Mouse (Mus musculus) midbrain, postnatal 0 days (tissue): ENCODE data around the gene Mre11a. TPM values are rescaled to one million over a fixed set of nuclear protein-coding genes. Genes with fewer than 3 reads are reported as not detected.
A peak's percentile ranks its signal among the peaks of the same experiment; 100 is the strongest.
"Not testable (repeated sequence)": the region's sequence is repeated elsewhere in the genome, so short reads cannot be mapped to it uniquely, and the experiment has no call there.

Experiments
- ATAC-seq: fragments of 200-750 bp; cut with Nextera tagmentation; 2 replicates; pipeline ENCODE4 v1.8.0; 2017; ENCODE audit warnings: moderate number of reproducible peaks, mild to moderate bottlenecking, moderate TSS enrichment, moderate library complexity; ENCODE audit not compliant: low FRiP score
- DNase-seq: peaks from one replicate; pipeline ENCODE4 v3.0.0-alpha.2; 2015; ENCODE audit warnings: low spot score
- H3K27ac ChIP-seq: fragments of 300-500 bp; sonication (generic); 2 replicates; pipeline ENCODE4 v1.5.1; 2014; ENCODE audit warnings: low read depth, mild to moderate bottlenecking, low read length, mixed read lengths
- H3K27me3 ChIP-seq: fragments of 300-500 bp; sonication (generic); 2 replicates; pipeline ENCODE4 v1.6.1; 2014; ENCODE audit warnings: low read length, control low read depth, mixed read lengths; ENCODE audit not compliant: insufficient read depth
- H3K36me3 ChIP-seq: fragments of 300-500 bp; sonication (generic); 2 replicates; pipeline ENCODE4 v1.6.1; 2014; ENCODE audit warnings: low read length, control low read depth, mixed read lengths; ENCODE audit not compliant: insufficient read depth
- H3K4me1 ChIP-seq: fragments of 300-500 bp; sonication (generic); 2 replicates; pipeline ENCODE4 v1.6.1; 2014; ENCODE audit warnings: mild to moderate bottlenecking, control low read depth, antibody characterized with exemption, low read length, mixed read lengths; ENCODE audit not compliant: insufficient read depth
- H3K4me2 ChIP-seq: fragments of 300-500 bp; sonication (generic); 2 replicates; pipeline ENCODE4 v1.6.1; 2014; ENCODE audit warnings: low read depth, mild to moderate bottlenecking, low read length, mixed read lengths; ENCODE audit not compliant: poor library complexity, severe bottlenecking
- H3K4me3 ChIP-seq: fragments of 300-500 bp; sonication (generic); 2 replicates; pipeline ENCODE4 v1.5.1; 2014; ENCODE audit warnings: low read depth, mild to moderate bottlenecking, low read length, moderate library complexity
- H3K9ac ChIP-seq: fragments of 300-500 bp; sonication (generic); replicated peaks from 2 replicates; pipeline ENCODE4 v1.6.1; 2014; ENCODE audit warnings: mild to moderate bottlenecking, low read length, moderate library complexity, mixed read lengths; ENCODE audit not compliant: poor library complexity, severe bottlenecking
- H3K9me3 ChIP-seq: fragments of 300-500 bp; sonication (generic); 2 replicates; pipeline ENCODE4 v1.6.1; 2016; ENCODE audit warnings: low read length, control low read depth
- CTCF ChIP-seq: IDR thresholded peaks from 2 replicates; pipeline ENCODE4 v1.5.1; 2016; ENCODE audit warnings: antibody characterized with exemption, mild to moderate bottlenecking
- WGBS: fragments of 180-500 bp; shearing (Covaris S2); extraction: QIAGEN DNeasy Blood & Tissue Kit; methylation state at CpG from one replicate; pipeline ENCODE4 v1.1.7; 2014; 5-methylcytosine and 5-hydroxymethylcytosine counted together
- polyA plus RNA-seq: library from polyadenylated mRNA; unstranded; fragments of >200 nt; fragmentation: Nextera tagmentation; extraction: Ambion mirVana; gene quantifications from 2 replicates; pipeline ENCODE4 v1.2.1, GENCODE M21; 2015
- total RNA-seq: library from RNA; depleted of rRNA; stranded (reverse); fragments of >200 nt; gene quantifications from 2 replicates; pipeline ENCODE4 v1.2.3, GENCODE M21; 2014

Mre11a gene
- total and polyA plus RNA-seq, 2 experiments from 2014 or later: 6.7 to 7.2 TPM

DNA sequence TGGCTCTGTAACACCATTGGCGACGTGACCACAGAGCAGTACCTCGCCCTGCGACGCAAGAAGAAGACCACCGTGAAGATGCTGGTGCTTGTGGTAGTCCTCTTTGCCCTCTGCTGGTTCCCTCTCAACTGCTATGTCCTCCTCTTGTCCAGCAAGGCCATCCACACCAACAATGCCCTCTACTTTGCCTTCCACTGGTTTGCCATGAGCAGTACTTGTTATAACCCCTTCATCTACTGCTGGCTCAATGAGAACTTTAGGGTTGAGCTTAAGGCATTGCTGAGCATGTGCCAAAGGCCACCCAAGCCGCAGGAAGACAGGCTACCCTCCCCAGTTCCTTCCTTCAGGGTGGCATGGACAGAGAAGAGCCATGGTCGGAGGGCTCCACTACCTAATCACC is 83.9 kb downstream of the Mre11a start:
- Histone ChIP-seq H3K27me3 (no peaks in the 10 kb centered on the region), H3K4me3 (no peak overlapping the region), H3K4me2 (no peak overlapping the region), H3K9ac (no peak overlapping the region), H3K27ac (no peak overlapping the region), H3K36me3 (no peaks in the 10 kb centered on the region), H3K4me1 (0 out of 2 replicates have a peak, but pooled peaks cover 8% of the 10 kb centered on the region), H3K9me3 (no peaks in the 10 kb centered on the region)
- DNase-seq (no peak), ATAC-seq (no peak)
- no peak for TF ChIP-seq CTCF
- WGBS: 98% methylated on average over 8 of the region's 8 CpGs

DNA sequence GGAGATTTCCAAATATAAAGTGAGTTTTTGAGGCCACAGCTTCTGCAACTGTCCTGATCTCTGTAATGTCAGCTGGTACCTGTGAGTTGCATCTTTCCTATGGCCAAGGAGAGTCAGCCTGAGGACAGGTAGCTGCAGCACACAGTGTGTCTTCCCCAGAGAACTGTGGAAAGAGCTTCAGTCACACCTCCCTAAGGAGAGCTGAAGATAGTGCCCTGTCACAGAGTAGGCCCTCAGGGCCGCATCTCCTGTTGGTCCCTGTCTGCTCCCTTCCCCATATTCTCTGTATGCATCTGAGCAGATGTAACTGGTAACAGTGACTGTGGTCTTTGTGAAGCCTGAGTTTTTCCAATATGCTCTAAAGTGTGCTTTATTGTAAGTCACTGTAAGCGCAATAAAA is 85.9 kb downstream of the Mre11a start:
- 90% methylated on average over 2 of the region's 2 CpGs for WGBS
- Histone ChIP-seq H3K4me3 (no peak overlapping the region), H3K4me2 (no peak overlapping the region), H3K9me3 (no peaks in the 10 kb centered on the region), H3K27ac (no peak overlapping the region), H3K4me1 (0 out of 2 replicates have a peak, but pooled peaks cover 8% of the 10 kb centered on the region), H3K9ac (no peak overlapping the region), H3K36me3 (no peaks in the 10 kb centered on the region), H3K27me3 (no peaks in the 10 kb centered on the region)
- no peak for TF ChIP-seq CTCF
- no peak for ATAC-seq
- no peak for DNase-seq

DNA sequence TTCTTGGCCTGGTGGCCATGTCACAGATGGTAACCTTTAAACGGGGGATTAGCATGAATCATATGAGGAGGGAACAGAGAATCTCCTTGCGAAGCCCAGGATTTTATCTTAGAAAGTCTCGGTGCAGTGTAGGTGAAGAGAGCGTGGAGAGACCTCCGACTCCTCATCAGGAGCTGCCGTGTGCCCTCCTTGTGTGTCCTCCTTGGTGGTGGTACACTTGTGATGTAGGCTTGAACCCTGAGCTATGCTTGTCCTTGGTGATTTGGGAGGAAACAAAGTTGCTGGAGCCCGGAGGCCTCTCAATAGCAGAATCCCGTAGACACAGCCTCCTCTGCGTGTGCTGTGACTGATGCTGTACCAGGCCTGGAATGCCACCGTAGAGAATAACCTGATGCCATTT is 86.3 kb downstream of the Mre11a start:
- WGBS: 90% methylated on average over 10 of the region's 10 CpGs
- H3K9me3 ChIP-seq: no peaks in the 10 kb centered on the region
- TF ChIP-seq CTCF: no peak

DNA sequence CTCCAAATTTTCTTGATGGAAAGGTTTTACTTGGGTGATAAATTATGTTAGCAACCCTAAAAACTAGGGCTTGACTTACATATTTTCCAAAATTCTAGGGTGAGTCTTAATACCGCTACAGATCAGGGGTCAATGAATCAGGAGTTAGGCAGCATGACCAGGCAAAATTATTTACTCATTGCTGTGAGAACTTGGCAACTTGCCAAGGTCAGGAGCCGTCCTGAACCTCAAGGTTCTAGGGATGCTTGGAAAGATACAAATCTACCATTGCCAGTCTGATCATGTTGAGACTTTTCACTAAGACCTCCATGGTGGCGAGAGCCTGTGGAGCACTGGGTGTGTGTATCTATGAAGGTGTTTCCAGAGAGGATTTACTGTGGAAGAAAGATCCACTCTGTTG is 87.1 kb downstream of the Mre11a start:
- ATAC-seq: no peak

More for the DNA sequence above, 86.3 kb downstream of the Mre11a start:
- H3K27ac ChIP-seq: no peak overlapping the region
- no peaks in the 10 kb centered on the region for H3K27me3 ChIP-seq
- H3K4me3 ChIP-seq: no peak overlapping the region
- 0 out of 2 replicates have a peak, but pooled peaks cover 8% of the 10 kb centered on the region for H3K4me1 ChIP-seq
- H3K36me3 ChIP-seq: no peaks in the 10 kb centered on the region
- no peak for ATAC-seq
- no peak overlapping the region for H3K4me2 ChIP-seq
- H3K9ac ChIP-seq: no peak overlapping the region
- no peak for DNase-seq

DNA sequence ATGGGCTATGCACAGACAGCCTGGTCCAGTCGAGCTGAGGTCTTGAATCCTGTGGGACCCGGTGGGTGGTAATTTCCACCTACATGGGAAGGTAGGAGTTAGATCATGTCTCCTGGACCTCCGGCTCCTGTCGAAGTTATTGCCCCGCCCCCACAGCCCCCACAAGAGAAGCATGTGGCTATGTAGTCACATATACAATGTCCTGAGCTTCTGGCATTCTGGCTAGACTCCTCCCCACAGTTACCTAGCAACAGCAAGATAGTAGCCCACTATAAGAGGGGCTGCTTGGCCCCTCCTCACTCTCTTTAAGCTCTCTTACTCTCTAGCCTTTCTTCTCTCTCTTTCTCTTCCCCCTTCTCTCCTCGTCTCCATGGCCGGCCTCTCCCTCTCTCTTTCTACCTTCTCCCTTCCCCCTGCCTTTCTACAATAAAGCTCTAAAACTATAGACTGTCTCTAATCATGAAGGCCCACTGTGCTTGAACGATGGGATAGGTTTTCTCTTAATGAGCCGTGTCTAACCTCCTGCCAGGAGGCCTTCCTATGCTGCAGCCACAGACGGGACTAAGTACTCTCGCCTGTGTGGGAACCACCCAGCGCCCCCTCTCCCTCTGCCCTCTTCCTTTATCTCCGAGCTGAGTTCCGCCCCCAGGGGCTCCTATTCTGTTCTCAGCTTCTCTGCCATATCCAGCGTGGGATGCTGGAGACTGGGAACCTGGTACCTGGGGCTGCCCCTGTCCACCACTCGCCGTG is 87.9 kb downstream of the Mre11a start:
- Histone ChIP-seq H3K9me3 (no peaks in the 10 kb centered on the region), H3K9ac (no peak overlapping the region), H3K4me1 (0 out of 2 replicates have a peak, but pooled peaks cover 8% of the 10 kb centered on the region), H3K27me3 (no peaks in the 10 kb centered on the region), H3K27ac (no peak overlapping the region), H3K4me3 (no peak overlapping the region), H3K4me2 (no peak overlapping the region), H3K36me3 (no peaks in the 10 kb centered on the region)
- ATAC-seq: peak; percentile 80
- WGBS: 15% methylated on average over 17 of the region's 17 CpGs
- TF ChIP-seq CTCF: no peak
- DNase-seq: no peak

More for the DNA sequence above, 87.1 kb downstream of the Mre11a start:
- Histone ChIP-seq H3K4me2 (no peak overlapping the region), H3K4me3 (no peak overlapping the region), H3K9ac (no peak overlapping the region), H3K27me3 (no peaks in the 10 kb centered on the region), H3K9me3 (no peaks in the 10 kb centered on the region), H3K36me3 (no peaks in the 10 kb centered on the region), H3K4me1 (0 out of 2 replicates have a peak, but pooled peaks cover 8% of the 10 kb centered on the region), H3K27ac (no peak overlapping the region)
- WGBS: 53% methylated on average over 3 of the region's 3 CpGs
- DNase-seq: no peak
- no peak for TF ChIP-seq CTCF

DNA sequence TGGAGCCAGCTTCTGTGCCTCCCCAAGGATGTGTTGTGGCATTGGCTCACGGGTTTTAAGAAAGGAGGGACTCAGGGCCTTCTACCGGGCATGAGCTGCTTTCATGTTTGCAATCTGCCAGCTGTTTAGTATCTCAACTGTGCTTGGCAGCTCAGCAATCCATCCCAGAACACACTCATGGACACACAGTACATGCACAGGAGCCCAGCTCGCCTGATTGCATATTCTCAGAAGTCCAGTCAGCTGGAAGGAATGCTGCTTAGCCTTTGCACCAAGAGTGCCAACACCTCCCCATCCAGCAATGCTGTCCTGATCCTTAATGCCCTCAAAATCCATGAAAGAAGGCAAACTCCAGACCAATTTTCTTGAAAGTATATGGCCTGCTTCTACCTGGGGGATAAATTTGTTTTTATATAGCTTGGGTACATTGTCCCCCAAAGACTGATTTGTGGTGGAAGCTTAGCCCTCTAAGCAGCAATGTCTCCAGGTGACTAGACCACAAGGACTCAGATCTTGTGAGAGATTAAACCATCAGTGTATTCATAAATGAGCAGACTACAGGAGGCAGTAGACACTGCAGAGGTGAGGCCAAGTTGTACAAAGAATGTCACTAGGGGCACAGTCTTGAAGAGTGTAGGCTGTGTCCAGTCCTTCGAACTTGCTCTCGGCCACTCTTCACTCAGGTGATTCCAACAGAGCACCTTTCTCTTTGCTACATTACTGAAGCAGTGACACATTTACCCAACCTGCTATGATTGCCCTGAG is 91.5 kb downstream of the Mre11a start:
- no peaks in the 10 kb centered on the region for H3K36me3 ChIP-seq
- ATAC-seq: no peak
- no peak for TF ChIP-seq CTCF
- WGBS: 84% methylated on average over 5 of the region's 5 CpGs
- no peaks in the 10 kb centered on the region for H3K9me3 ChIP-seq
- no peak overlapping the region for H3K4me2 ChIP-seq
- no peak overlapping the region for H3K27ac ChIP-seq
- H3K4me1 ChIP-seq: 0 out of 2 replicates have a peak, but pooled peaks cover 8% of the 10 kb centered on the region
- no peak for DNase-seq
- no peaks in the 10 kb centered on the region for H3K27me3 ChIP-seq
- no peak overlapping the region for H3K9ac ChIP-seq
- no peak overlapping the region for H3K4me3 ChIP-seq

DNA sequence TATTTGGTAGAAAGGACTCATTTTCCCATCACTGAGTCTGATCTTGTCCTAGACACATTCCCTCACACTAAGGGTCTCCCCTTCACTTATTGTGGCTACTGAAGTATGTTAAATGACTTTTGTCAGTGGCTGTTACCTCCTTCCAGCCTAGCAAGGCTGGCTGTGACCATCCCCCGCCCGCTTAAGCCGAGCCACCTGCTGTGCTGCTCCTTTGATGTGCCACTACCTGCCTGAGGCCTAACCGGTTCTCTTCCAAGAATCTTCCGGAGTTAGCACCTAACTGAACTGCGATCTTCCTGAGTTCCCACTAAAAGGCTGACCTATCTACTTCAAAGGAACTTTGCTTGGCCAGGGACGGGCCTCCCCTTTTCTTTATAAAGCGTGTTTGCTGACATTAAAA is 92.1 kb downstream of the Mre11a start:
- not testable (repeated sequence) for ATAC-seq, H3K9me3 ChIP-seq, H3K4me2 ChIP-seq, DNase-seq, H3K9ac ChIP-seq, H3K27me3 ChIP-seq, H3K4me1 ChIP-seq, H3K36me3 ChIP-seq, H3K4me3 ChIP-seq, H3K27ac ChIP-seq
- 26% methylated on average over 8 of the region's 8 CpGs for WGBS
